Mouse (Mus musculus): Measurements from ENCODE around the gene Mov10. TPM values are rescaled to one million over a fixed set of nuclear protein-coding genes. Genes with fewer than 3 reads are reported as not detected.
"Not testable (repeated sequence)": the region's sequence is repeated elsewhere in the genome, so short reads cannot be mapped to it uniquely, and the experiment has no call there.

The Mov10 gene
- total RNA-seq (2014; fragmentation: Nextera tagmentation): 33.2 and 34.5 TPM in 2 replicates
- total RNA-seq (2017): 7.4 and 8.1 TPM in 2 replicates
- 57.0 and 65.0 TPM in 2 replicates for polyA plus RNA-seq (2012)

- ATAC-seq (ENCODE audit: extremely low read depth, insufficient number of reproducible peaks, low FRiP score, poor library complexity, severe bottlenecking) (peak; percentile 75), DNase-seq (ENCODE audit: low spot score) (peak; percentile 76)
- Histone ChIP-seq H3K36me3 (replicated peaks) (peaks cover 48% of the 10 kb centered on the region), H3K27me3 (ENCODE audit: insufficient read depth, low read length) (no peaks in the 10 kb centered on the region), H3K4me3 (ENCODE audit: low read depth, low read length) (peak within 1 kb of the TSS; percentile 92), H3K9me3 (replicated peaks) (no peaks in the 10 kb centered on the region), H3K4me1 (ENCODE audit: insufficient read depth, low read depth, low read length) (peaks cover 41% of the 10 kb centered on the region)
- no peak for TF ChIP-seq CTCF (IDR thresholded peaks at IDR 0.05; ENCODE audit: low read depth, low read length)
- TF ChIP-seq TAL1 (conservative IDR thresholded peaks at IDR 0.05; ENCODE audit: low read depth, low read length): 0 out of 2 replicates have a peak, but pooled peaks have one; percentile 16
These were observed at the start of gene Mov10 for GRCm38 (mm10) chr3:104817991-104818748. Mov10 (minus strand) TSS chr3:104818563.

DNA sequence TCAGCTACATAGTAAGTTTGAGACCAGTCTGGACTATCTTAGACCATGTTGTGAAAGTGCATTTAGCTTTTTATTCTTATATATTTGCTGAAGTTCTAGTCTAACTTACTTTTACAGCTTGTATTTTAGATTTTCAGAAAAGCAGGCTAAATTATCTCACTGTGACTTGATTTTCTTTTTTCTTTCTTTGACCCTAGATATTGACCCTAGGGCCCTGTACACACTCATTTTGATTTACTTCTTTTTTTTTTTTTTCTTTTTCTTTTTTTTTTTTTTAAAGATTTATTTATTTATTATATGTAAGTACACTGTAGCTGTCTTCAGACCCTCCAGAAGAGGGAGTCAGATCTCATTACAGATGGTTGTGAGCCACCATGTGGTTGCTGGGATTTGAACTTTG, 48.3 kb upstream of the Mov10 start:
- Histone ChIP-seq H3K36me3 (replicated peaks) (peaks cover 33% of the 10 kb centered on the region), H3K4me1 (ENCODE audit: insufficient read depth, low read depth, low read length) (peaks cover 20% of the 10 kb centered on the region)
- not testable (repeated sequence) for H3K9me3 ChIP-seq (replicated peaks); DNase-seq (ENCODE audit: low spot score); H3K4me3 ChIP-seq (ENCODE audit: low read depth, low read length); ATAC-seq (ENCODE audit: extremely low read depth, insufficient number of reproducible peaks, low FRiP score, poor library complexity, severe bottlenecking); H3K27me3 ChIP-seq (ENCODE audit: insufficient read depth, low read length)

DNA sequence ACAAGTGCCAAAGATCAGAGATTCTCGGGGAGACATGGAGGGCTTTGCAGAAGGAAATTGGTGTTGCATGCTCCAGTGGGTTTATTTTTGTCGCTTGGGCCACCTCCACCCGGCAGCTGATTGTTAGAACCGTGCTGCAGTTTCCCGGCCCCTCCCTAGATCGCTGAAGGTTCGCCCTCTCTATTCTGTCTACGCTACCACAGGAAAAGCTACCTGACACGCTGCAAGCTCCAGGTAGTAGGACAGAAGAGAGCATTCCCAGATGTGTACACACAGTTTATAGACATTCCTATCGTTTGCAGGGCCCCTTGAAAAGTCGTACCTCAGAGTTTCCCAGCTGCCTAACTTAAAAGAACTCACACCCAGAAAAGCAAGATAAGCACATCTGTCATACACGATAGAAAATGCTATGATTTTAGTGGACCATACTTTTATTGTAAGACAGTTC, 47.0 kb upstream of the Mov10 start:
- Histone ChIP-seq H3K36me3 (replicated peaks) (peaks cover 24% of the 10 kb centered on the region), H3K27me3 (ENCODE audit: insufficient read depth, low read length) (no peaks in the 10 kb centered on the region), H3K4me1 (ENCODE audit: insufficient read depth, low read depth, low read length) (peaks cover 30% of the 10 kb centered on the region), H3K4me3 (ENCODE audit: low read depth, low read length) (peak overlapping the region; percentile 88), H3K9me3 (replicated peaks) (no peaks in the 10 kb centered on the region)
- TF ChIP-seq GATA2 (IDR thresholded peaks at IDR 0.05; ENCODE audit: borderline replicate concordance, low read depth, low read length): no peak
- TF ChIP-seq POLR2AphosphoS5 (IDR thresholded peaks at IDR 0.05; ENCODE audit: insufficient replicate concordance, low read depth, low read length): no peak
- no peak for TF ChIP-seq TAL1 (conservative IDR thresholded peaks at IDR 0.05; ENCODE audit: low read depth, low read length)
- TF ChIP-seq GATA1 (IDR thresholded peaks at IDR 0.05; ENCODE audit: borderline replicate concordance, low read length): no peak
- no peak for TF ChIP-seq CTCF (IDR thresholded peaks at IDR 0.05; ENCODE audit: low read depth, low read length)
- DNase-seq (ENCODE audit: low spot score) (peak; percentile 11), ATAC-seq (ENCODE audit: extremely low read depth, insufficient number of reproducible peaks, low FRiP score, poor library complexity, severe bottlenecking) (0 out of 2 replicates have a peak, but pooled peaks have one; percentile 35)

- peak overlapping the region; percentile 88 for H3K4me3 ChIP-seq (ENCODE audit: low read depth, low read length)
- no peak for TF ChIP-seq TAL1 (conservative IDR thresholded peaks at IDR 0.05; ENCODE audit: low read depth, low read length)
- no peak for TF ChIP-seq POLR2AphosphoS5 (IDR thresholded peaks at IDR 0.05; ENCODE audit: insufficient replicate concordance, low read depth, low read length)
- TF ChIP-seq GATA2 (IDR thresholded peaks at IDR 0.05; ENCODE audit: borderline replicate concordance, low read depth, low read length): no peak
- no peak for TF ChIP-seq CTCF (IDR thresholded peaks at IDR 0.05; ENCODE audit: low read depth, low read length)
- no peak for TF ChIP-seq GATA1 (IDR thresholded peaks at IDR 0.05; ENCODE audit: borderline replicate concordance, low read length)
- peaks cover 33% of the 10 kb centered on the region for H3K4me1 ChIP-seq (ENCODE audit: insufficient read depth, low read depth, low read length)
- H3K9me3 ChIP-seq (replicated peaks): no peaks in the 10 kb centered on the region
- H3K27me3 ChIP-seq (ENCODE audit: insufficient read depth, low read length): no peaks in the 10 kb centered on the region
- peaks cover 25% of the 10 kb centered on the region for H3K36me3 ChIP-seq (replicated peaks)
- ATAC-seq (ENCODE audit: extremely low read depth, insufficient number of reproducible peaks, low FRiP score, poor library complexity, severe bottlenecking): peak; percentile 37; the same call in 1 of the 2 replicates
- DNase-seq (ENCODE audit: low spot score): peak; percentile 70
These were observed 46.4 kb upstream of the Mov10 start for GRCm38 (mm10) chr3:104864651-104865340.

- H3K36me3 ChIP-seq (replicated peaks): peaks cover 27% of the 10 kb centered on the region
- H3K27me3 ChIP-seq (ENCODE audit: insufficient read depth, low read length): no peaks in the 10 kb centered on the region
- H3K9me3 ChIP-seq (replicated peaks): no peaks in the 10 kb centered on the region
- ATAC-seq (ENCODE audit: extremely low read depth, insufficient number of reproducible peaks, low FRiP score, poor library complexity, severe bottlenecking): peak; percentile 73
- DNase-seq (ENCODE audit: low spot score): peak; percentile 73
- TF ChIP-seq GATA2 (IDR thresholded peaks at IDR 0.05; ENCODE audit: borderline replicate concordance, low read depth, low read length) (no peak), CTCF (IDR thresholded peaks at IDR 0.05; ENCODE audit: low read depth, low read length) (no peak), POLR2AphosphoS5 (IDR thresholded peaks at IDR 0.05; ENCODE audit: insufficient replicate concordance, low read depth, low read length) (no peak), TAL1 (conservative IDR thresholded peaks at IDR 0.05; ENCODE audit: low read depth, low read length) (no peak), GATA1 (IDR thresholded peaks at IDR 0.05; ENCODE audit: borderline replicate concordance, low read length) (no peak)
- H3K4me3 ChIP-seq (ENCODE audit: low read depth, low read length): peak within 1 kb of the TSS; percentile 88
- H3K4me1 ChIP-seq (ENCODE audit: insufficient read depth, low read depth, low read length): peaks cover 35% of the 10 kb centered on the region
These were observed 45.7 kb upstream of the Mov10 start, which contains the start of the genes St7l and Capza1 for GRCm38 (mm10) chr3:104863786-104864650. St7l (plus strand) TSS chr3:104864005. Capza1 (minus strand) TSS chr3:104864505.

DNA sequence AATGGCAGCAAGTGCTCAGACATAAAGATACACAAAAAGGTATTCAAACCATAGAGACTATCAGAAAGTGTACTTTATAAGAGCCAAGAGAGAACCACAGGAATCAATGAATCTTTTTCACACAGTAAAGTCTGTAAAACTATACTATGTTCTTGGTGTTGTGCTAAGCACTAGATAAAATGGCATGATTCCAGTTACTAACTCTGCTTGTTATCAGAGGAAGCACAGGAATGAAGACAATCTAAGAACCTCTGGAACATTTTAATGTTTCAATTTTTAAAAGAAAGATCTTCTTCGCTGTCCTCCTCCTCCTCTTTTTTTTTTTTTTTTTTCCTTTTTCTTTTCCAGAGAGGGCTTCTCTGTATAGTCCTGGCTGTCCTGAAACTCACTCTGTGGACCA, 40.2 kb upstream of the Mov10 start:
- no peak for TF ChIP-seq CTCF (IDR thresholded peaks at IDR 0.05; ENCODE audit: low read depth, low read length)
- DNase-seq (ENCODE audit: low spot score) (no peak), ATAC-seq (ENCODE audit: extremely low read depth, insufficient number of reproducible peaks, low FRiP score, poor library complexity, severe bottlenecking) (no peak)
- Histone ChIP-seq H3K36me3 (replicated peaks) (peaks cover 50% of the 10 kb centered on the region), H3K9me3 (replicated peaks) (no peaks in the 10 kb centered on the region), H3K4me3 (ENCODE audit: low read depth, low read length) (no peak overlapping the region), H3K4me1 (ENCODE audit: insufficient read depth, low read depth, low read length) (peaks cover 54% of the 10 kb centered on the region), H3K27me3 (ENCODE audit: insufficient read depth, low read length) (no peaks in the 10 kb centered on the region)
